Mouse (Mus musculus) gastrocnemius, postnatal 10 days (tissue): Measurements from ENCODE around the gene Zdhhc1. TPM values are rescaled to one million over a fixed set of nuclear protein-coding genes. Genes with fewer than 3 reads are reported as not detected.

ENCODE experiments used
- DNase-seq: peaks from one replicate; pipeline ENCODE4 v3.0.0; 2021; ENCODE audit warnings: mixed read lengths
- total RNA-seq, 2 experiments: library from RNA; stranded (reverse); gene quantifications; 2 replicates each; pipeline ENCODE4 v1.2.3; 2021

The Zdhhc1 gene
- total RNA-seq, 2 experiments from 2014 or later = 10.9 to 15.9 TPM

DNA sequence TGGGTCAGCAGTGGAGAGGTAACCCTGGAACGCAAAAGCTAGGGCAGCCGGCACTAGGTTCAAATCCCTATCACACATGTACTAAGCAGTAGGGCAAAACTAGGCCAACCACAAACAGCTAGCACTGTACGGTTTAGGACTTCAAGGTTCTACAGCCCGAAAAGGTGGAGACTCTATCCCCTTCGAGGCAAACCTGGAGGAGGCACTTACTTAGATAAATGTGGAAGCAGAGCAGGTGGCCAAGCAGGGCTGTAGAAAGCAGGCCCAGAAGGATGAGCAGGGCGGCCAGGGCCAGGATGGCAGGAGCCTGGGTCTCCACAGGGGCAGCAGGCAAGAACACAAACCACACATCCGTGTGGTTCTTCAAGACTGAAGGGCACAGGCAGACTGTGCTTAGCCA is 20.5 kb downstream of the Zdhhc1 start:
- no peak for DNase-seq

DNA sequence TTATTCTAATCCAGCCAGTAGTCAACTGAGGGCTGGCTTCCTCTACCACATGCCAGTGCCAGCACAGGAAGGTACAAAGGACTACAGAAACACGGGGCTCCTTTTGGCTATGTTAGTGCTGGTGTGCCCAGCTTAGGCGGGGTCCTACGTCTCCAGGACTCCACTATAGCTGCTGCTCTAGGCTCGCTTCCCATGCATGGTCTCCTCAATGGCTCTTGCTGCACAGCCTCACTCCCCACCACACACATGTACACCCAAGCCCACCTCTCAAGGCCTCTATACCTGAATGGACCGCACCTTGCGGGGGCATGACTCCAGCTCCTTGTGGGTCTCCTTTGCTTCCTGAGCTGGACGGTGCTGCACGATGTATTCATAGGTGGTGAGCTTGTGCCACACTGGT is 21.0 kb downstream of the Zdhhc1 start:
- no peak for DNase-seq

GRCm38 (mm10) chr8:105475254-105475653 is 21.4 kb downstream of the Zdhhc1 start:
- peak; percentile 63 for DNase-seq

GRCm38 (mm10) chr8:105474680-105475079 is 22.0 kb downstream of the Zdhhc1 start:
- DNase-seq = no peak

DNA sequence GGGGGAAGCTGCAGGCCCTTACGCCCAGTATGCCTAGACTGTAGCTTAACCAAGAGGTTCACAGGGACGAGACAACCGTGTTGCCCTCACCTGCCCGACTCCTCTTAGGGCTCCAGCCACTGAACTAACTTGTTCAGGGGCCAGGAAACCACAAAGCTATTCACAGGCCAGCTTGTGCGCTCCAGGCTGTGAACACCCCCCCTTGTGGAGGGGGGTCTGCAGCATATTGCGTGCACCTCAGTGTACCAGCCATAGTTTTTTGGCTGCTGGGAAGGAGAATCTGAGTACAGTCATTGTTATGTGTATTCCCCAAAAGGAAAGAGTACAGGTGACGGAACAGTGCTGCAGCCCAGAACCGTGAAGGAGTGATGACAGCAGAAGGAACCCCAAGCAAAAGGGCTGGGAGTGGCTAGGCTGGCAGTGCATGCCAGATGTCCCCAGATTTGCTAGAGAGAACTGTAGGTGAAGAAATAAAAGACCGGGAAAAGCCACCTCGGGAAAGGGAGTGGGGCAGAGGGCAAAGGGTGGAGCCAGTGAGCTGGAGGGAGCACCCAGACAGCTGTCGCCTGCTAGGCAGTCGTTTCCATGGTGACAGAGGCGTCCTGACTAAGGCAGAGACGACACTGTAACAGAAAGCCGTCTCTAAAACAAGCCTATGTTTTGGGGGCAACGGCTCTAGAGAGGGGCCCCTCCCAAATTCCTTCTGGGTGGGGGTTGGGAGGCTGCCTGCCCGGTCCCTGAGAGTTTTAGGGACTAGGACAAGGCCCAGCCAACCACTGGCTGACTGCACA is 22.7 kb downstream of the Zdhhc1 start:
- DNase-seq = peak; percentile 59

DNA sequence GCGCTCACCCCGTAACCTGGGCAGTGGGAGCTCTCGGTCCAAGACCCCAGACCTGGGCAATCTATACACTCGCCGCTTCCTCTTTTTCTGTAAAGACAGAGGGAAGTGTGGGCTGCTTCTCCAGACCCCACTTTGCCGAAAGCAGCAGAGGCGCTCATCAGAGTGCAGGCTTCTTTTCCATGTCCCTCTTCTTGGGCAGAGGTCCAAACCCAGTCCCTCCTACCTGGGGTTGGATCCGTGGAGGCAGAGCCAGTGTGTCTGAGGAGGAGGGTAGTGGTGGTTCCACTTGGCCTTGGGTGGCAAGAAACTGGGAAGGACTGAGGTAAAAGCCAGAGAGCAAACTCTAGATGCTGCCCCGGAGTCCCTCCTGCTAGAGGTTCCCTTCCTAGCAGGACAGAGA is 23.7 kb downstream of the Zdhhc1 start:
- DNase-seq = no peak

GRCm38 (mm10) chr8:105472414-105472932 is 24.2 kb downstream of the Zdhhc1 start:
- DNase-seq = no peak

DNA sequence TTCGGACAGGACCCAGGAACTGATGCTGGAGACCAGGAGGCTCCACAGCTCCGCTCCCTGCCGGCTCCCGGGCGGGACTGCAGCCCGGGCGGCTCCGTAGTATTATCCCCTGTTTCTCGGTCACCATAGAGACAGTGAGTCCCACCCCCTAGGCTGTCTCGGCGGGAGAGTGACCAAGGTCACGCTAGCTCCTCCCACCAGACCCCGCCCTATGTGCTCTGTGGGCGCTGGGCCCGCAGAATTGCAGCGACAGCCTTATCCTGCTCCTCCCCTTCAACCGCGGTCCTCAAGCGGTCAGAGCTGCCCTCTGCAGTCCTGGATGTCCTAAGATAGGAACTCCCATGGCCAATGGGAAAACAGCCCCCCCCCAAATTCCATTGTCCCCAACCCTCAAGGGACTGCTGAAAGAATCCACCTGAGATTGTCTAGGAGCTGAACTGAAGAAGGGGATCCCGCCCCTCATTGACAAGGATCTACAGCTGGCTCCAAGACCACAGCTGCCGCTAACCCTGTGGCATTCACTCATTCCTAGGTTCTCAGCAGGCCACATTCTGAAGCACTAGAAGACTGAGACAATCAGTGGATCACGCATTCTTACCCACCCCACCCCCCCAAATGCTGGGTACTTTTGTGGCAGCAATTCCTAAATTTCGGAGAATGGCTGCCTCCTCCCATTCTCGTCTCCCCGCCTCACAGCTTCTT is 25.2 kb downstream of the Zdhhc1 start, which contains the start of gene Tppp3:
TSS of gene Tppp3 (minus strand) at position 213 of the 702 bp plus-strand sequence.
- DNase-seq = peak; percentile 94

GRCm38 (mm10) chr8:105470681-105471313 is 25.9 kb downstream of the Zdhhc1 start:
- no peak for DNase-seq

DNA sequence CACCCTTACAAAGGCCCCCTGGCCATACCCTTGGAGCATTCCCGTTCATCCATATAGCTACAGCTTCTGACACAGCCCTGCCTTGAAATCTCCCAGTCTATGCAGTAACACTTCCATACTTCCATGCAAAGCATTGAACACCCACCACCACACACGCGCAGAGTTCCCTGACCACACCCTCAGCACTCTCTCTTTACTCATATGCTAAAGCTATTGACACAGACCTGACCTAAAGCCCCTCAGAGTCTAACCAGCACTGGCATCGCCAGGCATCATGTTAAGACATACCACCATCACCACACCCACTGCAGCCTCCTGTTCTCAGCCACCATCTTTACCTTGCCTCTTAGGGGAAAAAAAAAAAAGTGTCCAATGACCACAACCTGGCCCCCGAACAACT is 26.4 kb downstream of the Zdhhc1 start:
- no peak for DNase-seq

DNA sequence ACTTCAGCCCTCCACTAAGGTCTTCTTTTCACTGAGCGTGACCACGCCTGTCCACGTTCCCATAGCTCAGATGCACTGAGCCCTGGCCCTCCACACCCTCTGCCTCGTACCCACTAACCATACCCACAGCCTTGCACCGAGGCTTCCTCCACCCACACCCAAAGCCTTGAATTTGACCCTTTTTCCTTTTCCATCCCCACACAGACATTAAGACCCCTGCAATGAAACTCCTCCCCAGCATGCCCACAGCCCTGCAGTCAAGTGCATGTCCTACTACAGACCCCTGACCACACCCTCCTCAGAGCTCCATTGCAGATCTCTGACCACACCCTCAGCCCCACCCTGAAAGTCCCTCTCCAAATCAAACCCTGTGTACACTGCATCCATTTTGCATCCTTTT is 26.9 kb downstream of the Zdhhc1 start:
- DNase-seq = no peak

DNA sequence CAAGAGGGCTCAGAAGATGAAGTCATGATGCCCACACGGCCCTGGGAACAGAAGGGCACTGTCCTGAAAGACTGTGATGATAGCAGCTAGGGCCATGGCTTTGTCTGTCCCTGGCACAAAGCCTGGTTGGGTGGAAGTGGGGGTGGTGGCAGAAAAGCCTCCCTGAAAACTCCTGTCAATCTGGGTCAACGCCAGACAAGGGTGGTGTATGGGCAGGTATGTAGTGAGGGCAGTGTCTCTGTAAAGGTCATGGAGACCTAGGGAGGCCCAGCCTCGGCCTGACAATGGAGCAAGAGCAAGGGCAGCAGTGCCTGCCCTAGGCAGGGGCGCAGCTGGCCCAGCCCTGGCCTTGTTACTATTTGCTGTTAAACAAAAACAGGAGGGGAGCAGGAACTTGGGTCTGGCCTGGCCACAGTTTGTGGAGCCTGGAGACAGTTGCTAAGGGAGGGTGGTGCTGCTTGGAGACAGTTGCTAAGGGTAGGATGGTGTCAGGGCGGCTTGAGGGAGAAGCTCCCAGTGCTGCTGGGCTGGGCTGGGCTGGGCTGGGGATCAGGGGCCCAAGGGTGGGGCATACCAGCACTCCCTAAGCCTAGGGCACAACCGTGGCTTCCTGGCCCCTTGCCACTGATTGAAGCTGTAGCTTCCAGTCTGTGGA is 27.5 kb downstream of the Zdhhc1 start:
- DNase-seq = no peak

GRCm38 (mm10) chr8:105468002-105468720 is 28.5 kb downstream of the Zdhhc1 start:
- no peak for DNase-seq

DNA sequence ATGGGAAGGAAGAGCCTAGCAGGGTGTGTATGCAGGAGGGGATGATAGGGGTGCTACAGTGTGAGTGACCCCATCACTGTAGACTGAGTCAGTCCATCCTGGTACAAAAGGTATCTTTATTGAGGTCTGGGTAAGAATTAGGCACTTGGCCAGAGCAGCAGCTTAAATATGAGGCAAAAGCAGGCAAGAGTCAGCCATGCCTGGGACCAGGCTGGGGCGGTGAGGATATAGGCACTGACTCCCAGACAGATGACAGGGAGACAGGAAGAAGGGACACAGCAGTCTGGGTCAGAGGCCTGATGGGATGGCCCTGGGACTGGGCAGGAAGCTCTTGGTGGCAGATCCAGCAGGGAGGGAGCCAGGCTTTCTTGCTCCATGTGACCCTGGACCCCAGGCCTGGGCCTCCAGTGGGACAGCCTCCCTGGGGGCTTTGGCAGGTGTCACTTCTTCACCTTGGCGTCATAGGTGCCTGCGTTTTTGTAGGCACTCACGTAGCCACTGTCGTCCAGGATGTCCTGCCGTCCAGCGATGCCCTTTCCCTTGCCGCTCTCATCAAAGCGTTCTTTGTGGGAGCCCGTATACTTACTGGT is 29.2 kb downstream of the Zdhhc1 start:
- DNase-seq = no peak

- no peak for DNase-seq
These were observed 29.9 kb downstream of the Zdhhc1 start for GRCm38 (mm10) chr8:105466700-105467291.

- no peak for DNase-seq
These were observed 30.5 kb downstream of the Zdhhc1 start for GRCm38 (mm10) chr8:105466246-105466645.

DNA sequence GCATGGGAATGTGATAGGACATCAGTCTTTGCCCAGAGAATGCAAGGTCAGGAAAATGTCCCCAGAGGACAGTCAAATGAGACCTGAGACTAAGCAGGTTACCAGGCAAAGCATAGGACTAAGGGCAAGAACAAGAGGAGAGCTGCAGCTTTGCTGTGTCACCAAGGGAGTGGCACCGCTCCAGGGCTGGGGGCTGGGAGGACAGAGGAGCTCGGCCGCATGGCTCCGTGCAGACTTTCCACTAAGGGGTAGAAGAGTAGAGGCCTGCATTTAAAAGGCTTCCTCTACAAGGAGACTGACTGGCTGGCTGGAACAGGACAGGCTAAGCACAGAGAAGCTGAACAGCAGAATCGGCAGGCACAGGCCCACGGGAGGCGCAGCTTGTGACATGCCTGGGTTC is 32.1 kb downstream of the Zdhhc1 start:
- peak; percentile 48 for DNase-seq

GRCm38 (mm10) chr8:105461085-105461803 is 35.5 kb downstream of the Zdhhc1 start:
- no peak for DNase-seq

- DNase-seq = no peak
These were observed 41.5 kb downstream of the Zdhhc1 start for GRCm38 (mm10) chr8:105455218-105455617.

DNA sequence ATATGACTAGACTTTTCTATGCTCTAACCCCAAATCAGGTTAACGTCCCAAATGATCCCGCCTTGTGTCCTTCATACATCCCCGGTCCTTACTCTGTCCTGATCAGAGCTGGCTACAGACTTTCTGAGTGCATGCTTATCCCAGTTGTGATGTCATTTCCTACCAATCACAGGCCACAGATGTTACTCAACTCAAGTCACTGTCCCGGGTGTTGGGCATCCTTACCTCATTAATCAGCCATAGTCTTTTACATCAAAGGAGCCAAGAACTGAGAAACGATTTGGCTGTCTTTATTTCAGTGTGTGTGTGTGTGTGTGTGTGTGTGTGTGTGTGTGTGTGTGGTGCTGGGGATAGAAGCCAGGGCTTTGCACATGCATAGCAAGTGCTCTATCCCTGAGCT is 42.6 kb downstream of the Zdhhc1 start:
- DNase-seq = no peak
